Mouse (Mus musculus) right cerebral cortex, postnatal 14 days (tissue): ENCODE results near the gene Doc2a.
A peak's percentile ranks its signal among the peaks of the same experiment; 100 is the strongest.

Experiments used
- DNase-seq: peaks from one replicate; pipeline ENCODE4 v3.0.0; 2022

The Doc2a gene

GRCm38 (mm10) chr7:126823940-126824339, 23.3 kb upstream of the Doc2a start:
- no peak for DNase-seq

GRCm38 (mm10) chr7:126825403-126825802, 21.8 kb upstream of the Doc2a start:
- DNase-seq, result no peak

GRCm38 (mm10) chr7:126825952-126826351, 21.3 kb upstream of the Doc2a start:
- no peak for DNase-seq

GRCm38 (mm10) chr7:126831539-126831938, 15.7 kb upstream of the Doc2a start, which contains the start of gene 4930451I11Rik:
TSS of gene 4930451I11Rik (minus strand) at chr7:126831639.
- DNase-seq, result no peak

- peak; percentile 82 for DNase-seq
Measured at GRCm38 (mm10) chr7:126832036-126832598, 15.1 kb upstream of the Doc2a start.

- no peak for DNase-seq
Measured at GRCm38 (mm10) chr7:126833294-126833693, 13.9 kb upstream of the Doc2a start.

GRCm38 (mm10) chr7:126843276-126843675, 3.9 kb upstream of the Doc2a start:
- no peak for DNase-seq

- no peak for DNase-seq
Measured at GRCm38 (mm10) chr7:126845516-126845915, 1.7 kb upstream of the Doc2a start.

GRCm38 (mm10) chr7:126847421-126848398, 494 bp downstream of the Doc2a start:
- DNase-seq, result peak; percentile 57

- DNase-seq, result peak; percentile 52
Measured at GRCm38 (mm10) chr7:126848794-126849193, 1.6 kb downstream of the Doc2a start.

GRCm38 (mm10) chr7:126850161-126850560, 2.9 kb downstream of the Doc2a start:
- DNase-seq, result no peak

GRCm38 (mm10) chr7:126851192-126851591, 4.0 kb downstream of the Doc2a start:
- no peak for DNase-seq

GRCm38 (mm10) chr7:126853454-126853853, 6.2 kb downstream of the Doc2a start:
- no peak for DNase-seq

- no peak for DNase-seq
Measured at GRCm38 (mm10) chr7:126855641-126856040, 8.4 kb downstream of the Doc2a start.

GRCm38 (mm10) chr7:126856741-126857420, 9.7 kb downstream of the Doc2a start:
- DNase-seq, result no peak

- no peak for DNase-seq
Measured at GRCm38 (mm10) chr7:126860987-126861386, 13.8 kb downstream of the Doc2a start.

- DNase-seq, result peak; percentile 93
Measured at GRCm38 (mm10) chr7:126861429-126862130, 14.4 kb downstream of the Doc2a start, which contains the start of gene Hirip3. TSS of gene Hirip3 (plus strand) at chr7:126861972.

GRCm38 (mm10) chr7:126862147-126862784, 15.1 kb downstream of the Doc2a start, which contains the start of gene Ino80e:
TSS of gene Ino80e (minus strand) at chr7:126862377.
- DNase-seq, result peak; percentile 96

- DNase-seq, result no peak
Measured at GRCm38 (mm10) chr7:126863791-126864190, 16.6 kb downstream of the Doc2a start.

- DNase-seq, result no peak
Measured at GRCm38 (mm10) chr7:126867534-126867933, 20.3 kb downstream of the Doc2a start.

- no peak for DNase-seq
Measured at GRCm38 (mm10) chr7:126868003-126868402, 20.8 kb downstream of the Doc2a start.
